Mouse (Mus musculus) olfactory bulb, adult 2 months (tissue): ENCODE results near the gene Ptprn.

Experiments
- CTCF ChIP-seq: fragments of 200-500 bp; IDR thresholded peaks from 2 replicates; pipeline ENCODE4 v1.5.1; 2012; ENCODE audit warnings: low read depth, mild to moderate bottlenecking, low read length, moderate library complexity; ENCODE audit not compliant: insufficient read depth
- POLR2A ChIP-seq: fragments of 200-500 bp; IDR thresholded peaks from 2 replicates; pipeline ENCODE4 v1.6.1; 2012; ENCODE audit warnings: mild to moderate bottlenecking, low read depth, low read length, moderate library complexity; ENCODE audit not compliant: insufficient read depth

DNA sequence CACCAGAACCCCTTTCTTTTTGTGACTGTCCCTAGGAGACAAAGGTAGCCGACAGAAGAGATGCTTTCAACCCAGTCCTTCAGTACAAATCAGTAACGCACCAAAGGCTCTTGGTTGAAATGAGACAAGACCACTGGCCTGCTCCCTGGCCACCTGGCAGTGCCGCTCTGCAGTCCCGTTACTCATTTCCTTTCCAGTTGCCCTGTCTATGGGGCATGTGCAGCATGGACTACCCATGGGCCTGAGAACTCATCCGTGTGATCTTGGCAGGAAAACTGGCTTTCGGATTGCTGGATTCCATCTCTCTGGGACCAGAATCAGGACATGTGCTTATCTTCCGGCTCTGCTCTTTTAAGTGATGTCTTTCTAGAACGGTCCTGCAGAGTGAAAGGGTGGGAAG is 27.0 kb upstream of the Ptprn start:
- TF ChIP-seq POLR2A: no peak
- no peak for TF ChIP-seq CTCF
